Mouse (Mus musculus) heart, adult 2 months (tissue): ENCODE data around the gene Smurf1.

ENCODE experiments used
- CTCF ChIP-seq: fragments of 200-600 bp; IDR thresholded peaks from 2 replicates; pipeline ENCODE4 v1.8.1; 2022; ENCODE audit warnings: antibody characterized with exemption, mild to moderate bottlenecking, moderate library complexity
- EP300 ChIP-seq: fragments of 200-500 bp; IDR thresholded peaks from 2 replicates; pipeline ENCODE4 v1.6.1; 2011; ENCODE audit warnings: low read depth, low read length, control low read depth; ENCODE audit not compliant: insufficient read depth
- POLR2A ChIP-seq: fragments of 200-500 bp; IDR thresholded peaks from 2 replicates; pipeline ENCODE4 v1.6.1; 2011; ENCODE audit warnings: mild to moderate bottlenecking, low read depth, low read length, control low read depth; ENCODE audit not compliant: insufficient read depth

GRCm38 (mm10) chr5:144948422-144948821, 17.2 kb downstream of the Smurf1 start:
- TF ChIP-seq EP300 (no peak), CTCF (no peak), POLR2A (no peak)
